Mouse (Mus musculus) embryonic facial prominence, embryonic 14.5 days (tissue): Measurements from ENCODE around the gene Trpv2. TPM values are rescaled to one million over a fixed set of nuclear protein-coding genes. Genes with fewer than 3 reads are reported as not detected.
"Not testable (repeated sequence)": the region's sequence is repeated elsewhere in the genome, so short reads cannot be mapped to it uniquely, and the experiment has no call there.

Source experiments
- ATAC-seq: fragments of 200-750 bp; cut with Nextera tagmentation; 2 replicates; pipeline ENCODE4 v1.8.0; 2017; ENCODE audit warnings: low read depth, moderate number of reproducible peaks, moderate TSS enrichment
- DNase-seq: peaks from one replicate; pipeline ENCODE4 v3.0.0-alpha.2; 2015; ENCODE audit warnings: low spot score
- H3K27ac ChIP-seq: fragments of 300-500 bp; sonication (generic); replicated peaks from 2 replicates; pipeline ENCODE4 v1.5.1; 2014; ENCODE audit warnings: low read depth, mild to moderate bottlenecking, low read length, moderate library complexity
- H3K27me3 ChIP-seq: fragments of 300-500 bp; sonication (generic); replicated peaks from 2 replicates; pipeline ENCODE4 v1.6.1; 2014; ENCODE audit warnings: low read length; ENCODE audit not compliant: control insufficient read depth, insufficient read depth
- H3K36me3 ChIP-seq: fragments of 300-500 bp; sonication (generic); 2 replicates; pipeline ENCODE4 v1.6.1; 2014; ENCODE audit warnings: low read length, mixed read lengths; ENCODE audit not compliant: control insufficient read depth, insufficient read depth
- H3K4me1 ChIP-seq: fragments of 300-500 bp; sonication (generic); 2 replicates; pipeline ENCODE4 v1.6.1; 2014; ENCODE audit warnings: antibody characterized with exemption, low read length; ENCODE audit not compliant: control insufficient read depth, insufficient read depth
- H3K4me2 ChIP-seq: fragments of 300-500 bp; sonication (generic); 2 replicates; pipeline ENCODE4 v1.6.1; 2014; ENCODE audit warnings: low read depth, mild to moderate bottlenecking, low read length, moderate library complexity, mixed read lengths
- H3K4me3 ChIP-seq: fragments of 300-500 bp; sonication (generic); 2 replicates; pipeline ENCODE4 v1.5.1; 2014; ENCODE audit warnings: low read depth, mild to moderate bottlenecking, low read length
- H3K9ac ChIP-seq: fragments of 300-500 bp; sonication (generic); 2 replicates; pipeline ENCODE4 v1.6.1; 2014; ENCODE audit warnings: low read depth, mild to moderate bottlenecking, low read length, moderate library complexity, mixed read lengths
- H3K9me3 ChIP-seq: fragments of 300-500 bp; sonication (generic); 2 replicates; pipeline ENCODE4 v1.6.1; 2016; ENCODE audit warnings: low read length; ENCODE audit not compliant: control insufficient read depth
- WGBS: fragments of 180-500 bp; shearing (Covaris S2); extraction: QIAGEN DNeasy Blood & Tissue Kit; methylation state at CpG from one replicate; pipeline ENCODE4 v1.1.7; 2014; 5-methylcytosine and 5-hydroxymethylcytosine counted together
- polyA plus RNA-seq: library from polyadenylated mRNA; unstranded; fragments of >200 nt; fragmentation: Nextera tagmentation; extraction: Ambion mirVana; gene quantifications from 2 replicates; pipeline ENCODE4 v1.2.1, GENCODE M21; 2014

The Trpv2 gene
- polyA plus RNA-seq, 1 experiment from 2014 or later: 6.4 TPM

- Histone ChIP-seq H3K36me3 (no peaks in the 10 kb centered on the region), H3K4me2 (peak overlapping the region; percentile 90), H3K9ac (no peak overlapping the region), H3K9me3 (no peaks in the 10 kb centered on the region), H3K27ac (peak overlapping the region; percentile 67), H3K27me3 (no peaks in the 10 kb centered on the region), H3K4me3 (no peak overlapping the region), H3K4me1 (peaks cover 48% of the 10 kb centered on the region)
- ATAC-seq: no peak
- 89% methylated on average over 4 of the region's 4 CpGs for WGBS
- no peak for DNase-seq
These were observed 71.0 kb downstream of the Trpv2 start for GRCm38 (mm10) chr11:62645337-62645675.

GRCm38 (mm10) chr11:62645732-62646494 is 71.6 kb downstream of the Trpv2 start:
- peak; percentile 78 for DNase-seq

GRCm38 (mm10) chr11:62646495-62646843 is 72.2 kb downstream of the Trpv2 start:
- no peak for ATAC-seq
- Histone ChIP-seq H3K4me1 (peaks cover 49% of the 10 kb centered on the region), H3K9me3 (no peaks in the 10 kb centered on the region), H3K36me3 (no peaks in the 10 kb centered on the region), H3K9ac (peak overlapping the region; percentile 41; the same call in 1 of the 2 replicates), H3K27ac (peak overlapping the region; percentile 67), H3K4me3 (peak overlapping the region; percentile 73), H3K4me2 (peak overlapping the region; percentile 90), H3K27me3 (no peaks in the 10 kb centered on the region)
- DNase-seq: no peak
- WGBS: 16% methylated on average over 4 of the region's 4 CpGs

More at GRCm38 (mm10) chr11:62645732-62646494, 71.6 kb downstream of the Trpv2 start:
- H3K4me1 ChIP-seq: peaks cover 49% of the 10 kb centered on the region
- no peaks in the 10 kb centered on the region for H3K36me3 ChIP-seq
- no peak for ATAC-seq
- peak overlapping the region; percentile 90 for H3K4me2 ChIP-seq
- peak overlapping the region; percentile 41; the same call in 1 of the 2 replicates for H3K9ac ChIP-seq
- 13% methylated on average over 8 of the region's 8 CpGs for WGBS
- H3K4me3 ChIP-seq: peak overlapping the region; percentile 73
- H3K9me3 ChIP-seq: no peaks in the 10 kb centered on the region
- H3K27me3 ChIP-seq: no peaks in the 10 kb centered on the region
- H3K27ac ChIP-seq: peak overlapping the region; percentile 67

- peak overlapping the region; percentile 73 for H3K4me3 ChIP-seq
- DNase-seq (no peak), ATAC-seq (no peak)
- no peaks in the 10 kb centered on the region for H3K36me3 ChIP-seq
- H3K9ac ChIP-seq: no peak overlapping the region
- WGBS: 37% methylated on average over 7 of the region's 7 CpGs
- peak overlapping the region; percentile 90 for H3K4me2 ChIP-seq
- H3K27ac ChIP-seq: peak overlapping the region; percentile 67
- H3K9me3 ChIP-seq: no peaks in the 10 kb centered on the region
- H3K4me1 ChIP-seq: peaks cover 49% of the 10 kb centered on the region
- H3K27me3 ChIP-seq: no peaks in the 10 kb centered on the region
These were observed 72.8 kb downstream of the Trpv2 start for GRCm38 (mm10) chr11:62646958-62647515.

- Histone ChIP-seq H3K4me2 (peak within 1 kb of the TSS; percentile 90), H3K4me1 (peaks cover 42% of the 10 kb centered on the region), H3K9me3 (no peaks in the 10 kb centered on the region), H3K27ac (peak within 1 kb of the TSS; percentile 81), H3K36me3 (no peaks in the 10 kb centered on the region), H3K27me3 (no peaks in the 10 kb centered on the region), H3K4me3 (peak within 1 kb of the TSS; percentile 73), H3K9ac (peak within 1 kb of the TSS; percentile 86)
- 3% methylated on average over 16 of the region's 86 CpGs for WGBS
- DNase-seq (no peak), ATAC-seq (peak; percentile 55)
These were observed 73.6 kb downstream of the Trpv2 start, which contains the start of gene Lrrc75a for GRCm38 (mm10) chr11:62647661-62648590. Gene Lrrc75a, minus strand, starts transcription at chr11:62648523.

- H3K4me1 ChIP-seq: peaks cover 34% of the 10 kb centered on the region
These were observed 74.5 kb downstream of the Trpv2 start, which contains the start of gene Mmgt2 for GRCm38 (mm10) chr11:62648591-62649391. Gene Mmgt2, plus strand, starts transcription at chr11:62648664.

GRCm38 (mm10) chr11:62649803-62650202 is 75.5 kb downstream of the Trpv2 start:
- WGBS: 74% methylated on average over 4 of the region's 4 CpGs
- H3K27ac ChIP-seq, DNase-seq, H3K27me3 ChIP-seq, H3K9me3 ChIP-seq, ATAC-seq: not testable (repeated sequence)
- Histone ChIP-seq H3K4me1 (peaks cover 29% of the 10 kb centered on the region), H3K36me3 (peaks cover 12% of the 10 kb centered on the region), H3K9ac (peak overlapping the region; percentile 86), H3K4me2 (peak overlapping the region; percentile 90), H3K4me3 (peak overlapping the region; percentile 73; the same call in 1 of the 2 replicates)

More at GRCm38 (mm10) chr11:62648591-62649391, 74.5 kb downstream of the Trpv2 start, which contains the start of gene Mmgt2:
- WGBS: 0% methylated on average over 17 of the region's 53 CpGs
- H3K27ac ChIP-seq: peak within 1 kb of the TSS; percentile 81
- H3K9me3 ChIP-seq: no peaks in the 10 kb centered on the region
- ATAC-seq (peak; percentile 90), DNase-seq (peak; percentile 95)
- peak within 1 kb of the TSS; percentile 73 for H3K4me3 ChIP-seq
- H3K4me2 ChIP-seq: peak within 1 kb of the TSS; percentile 90
- peaks cover 5% of the 10 kb centered on the region for H3K36me3 ChIP-seq
- no peaks in the 10 kb centered on the region for H3K27me3 ChIP-seq
- H3K9ac ChIP-seq: peak within 1 kb of the TSS; percentile 86
